Mouse (Mus musculus) lung, adult 2 months (tissue): ENCODE data around the gene Plet1.

Experiments used
- CTCF ChIP-seq: fragments of 200-500 bp; IDR thresholded peaks from 2 replicates; pipeline ENCODE4 v1.5.1; 2011; ENCODE audit warnings: mild to moderate bottlenecking, low read length, control low read depth; ENCODE audit not compliant: insufficient read depth
- POLR2A ChIP-seq: fragments of 200-500 bp; IDR thresholded peaks from 2 replicates; pipeline ENCODE4 v1.6.1; 2011; ENCODE audit warnings: low read depth, mild to moderate bottlenecking, control low read depth, low read length, borderline replicate concordance; ENCODE audit errors: extremely low read depth

DNA sequence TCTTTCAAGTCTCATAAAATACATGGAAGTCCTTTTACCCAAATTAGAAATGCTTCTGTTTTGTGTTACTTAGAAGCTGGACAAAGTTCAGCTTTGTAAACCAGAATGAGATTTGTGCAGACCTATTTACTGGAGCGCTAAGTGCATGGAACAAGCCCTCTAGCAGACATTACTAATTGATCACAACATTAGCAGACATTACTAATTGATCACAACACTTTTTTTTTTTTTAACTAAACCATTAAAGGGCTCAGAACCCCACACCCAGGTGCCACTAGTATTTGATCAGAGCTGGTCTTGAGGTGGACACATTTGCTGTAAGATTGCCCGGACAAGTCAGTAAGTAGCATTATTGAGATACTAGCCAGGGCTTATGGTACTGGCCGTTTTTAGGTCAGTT lies 39.5 kb downstream of the Plet1 start:
- TF ChIP-seq CTCF, result no peak
- no peak for TF ChIP-seq POLR2A
